Comparison of ENCODE assay signal across 8 mouse cellular contexts in genomic region chr10:89224524-89224923, GRCm38 (mm10).
DNase-seq lines count a peak whose midpoint lies in the region; ATAC-seq and TF ChIP-seq lines count a peak whose summit lies in the region.

No protein-coding gene starts in this region.

- H3K36me3 ChIP-seq in hindbrain, embryonic 14.5 days (replicated peaks; ENCODE audit: control insufficient read depth, insufficient read depth), result no peaks in the 10 kb centered on the region
- no peaks in the 10 kb centered on the region for H3K36me3 ChIP-seq in hindbrain, embryonic 13.5 days
- no peaks in the 10 kb centered on the region for H3K36me3 ChIP-seq in CH12.LX (replicated peaks in 1 of 2; ENCODE audit: control insufficient read depth in 1 of 2, insufficient read depth in 1 of 2, low read length in 1 of 2)

- no peak overlapping the region for H3K4me2 ChIP-seq in hindbrain, embryonic 14.5 days (replicated peaks)
- H3K4me2 ChIP-seq in hindbrain, embryonic 13.5 days, result no peak overlapping the region
- H3K4me2 ChIP-seq in CH12.LX (ENCODE audit: insufficient read depth, low read depth, poor library complexity, severe bottlenecking), result no peak overlapping the region

- no peak for TF ChIP-seq RAD21 in CH12.LX (IDR thresholded peaks at IDR 0.05; ENCODE audit: low read depth, low read length)

- TF ChIP-seq POLR2A in CH12.LX (IDR thresholded peaks at IDR 0.05; ENCODE audit: low read depth, low read length), result no peak

- no peak for ATAC-seq in hindbrain, embryonic 14.5 days (ENCODE audit: low FRiP score)
- no peak for ATAC-seq in hindbrain, embryonic 13.5 days (ENCODE audit: low FRiP score)

- no peaks in the 10 kb centered on the region for H3K4me1 ChIP-seq in hindbrain, embryonic 14.5 days (replicated peaks; ENCODE audit: control insufficient read depth, insufficient read depth, low read length)
- no peaks in the 10 kb centered on the region for H3K4me1 ChIP-seq in hindbrain, embryonic 13.5 days (replicated peaks)
- H3K4me1 ChIP-seq in CH12.LX (ENCODE audit: control insufficient read depth in 1 of 2, insufficient read depth in 2 of 2), result no peaks in the 10 kb centered on the region

- H3K27ac ChIP-seq in hindbrain, embryonic 14.5 days, result no peak overlapping the region
- no peak overlapping the region for H3K27ac ChIP-seq in hindbrain, embryonic 13.5 days
- H3K27ac ChIP-seq in CH12.LX (ENCODE audit: insufficient read depth, low read depth), result no peak overlapping the region

- dilution Hi-C loops in CH12.LX (cut with MboI; ENCODE audit: extremely low pct_ligation_motif_present, extremely low pct_unique_long_range_greater_than_20kb, low sequenced_read_pairs), result no loop called here

- H3K4me3 ChIP-seq in hindbrain, embryonic 14.5 days (replicated peaks; ENCODE audit: low read length), result no peak overlapping the region
- H3K4me3 ChIP-seq in hindbrain, embryonic 13.5 days, result no peak overlapping the region
- H3K4me3 ChIP-seq in CH12.LX (replicated peaks in 1 of 3; ENCODE audit: low read depth in 2 of 3, low read length in 2 of 3, poor library complexity in 1 of 3), result no peak overlapping the region

- H3K27me3 ChIP-seq in hindbrain, embryonic 14.5 days (ENCODE audit: control insufficient read depth, insufficient read depth, low read length), result no peaks in the 10 kb centered on the region
- no peaks in the 10 kb centered on the region for H3K27me3 ChIP-seq in hindbrain, embryonic 13.5 days
- no peaks in the 10 kb centered on the region for H3K27me3 ChIP-seq in CH12.LX (replicated peaks)

- WGBS in hindbrain, embryonic 14.5 days, result 34% methylated on average over 7 of the region's 7 CpGs
- WGBS in hindbrain, embryonic 13.5 days, result 43% methylated on average over 7 of the region's 7 CpGs

- H3K9me3 ChIP-seq in hindbrain, embryonic 14.5 days (ENCODE audit: control insufficient read depth, low read length), result no peaks in the 10 kb centered on the region
- no peaks in the 10 kb centered on the region for H3K9me3 ChIP-seq in hindbrain, embryonic 13.5 days
- no peaks in the 10 kb centered on the region for H3K9me3 ChIP-seq in CH12.LX (replicated peaks; ENCODE audit: low read length)

- DNase-seq in hindbrain, embryonic 14.5 days (ENCODE audit: low spot score), result peak; percentile 64
- peak; percentile 65 for DNase-seq in CH12.LX (ENCODE audit: extremely low read depth)
- peak; percentile 73 for DNase-seq in adrenal gland, postnatal 10 days
- peak; percentile 30 to 72 for DNase-seq in kidney, postnatal 36 days
- DNase-seq in cerebellum, postnatal 10 days, result no peak
- no peak for DNase-seq in left cerebral cortex, postnatal 36 days (ENCODE audit: low spot score in 2 of 2)
- no peak for DNase-seq in cerebellum, postnatal 4 days (ENCODE audit: low spot score in 2 of 2)

- TF ChIP-seq EP300 in CH12.LX (IDR thresholded peaks at IDR 0.05; ENCODE audit: low read length), result no peak

- no peak for TF ChIP-seq CTCF in CH12.LX (conservative IDR thresholded peaks at IDR 0.05 in 1 of 2, IDR thresholded peaks at IDR 0.05 in 1 of 2; ENCODE audit: low read depth in 2 of 2, low read length in 2 of 2)

- intact Hi-C loops in left cerebral cortex, postnatal 36 days (cut with DNase I), result no loop called here

- H3K9ac ChIP-seq in hindbrain, embryonic 14.5 days, result no peak overlapping the region
- no peak overlapping the region for H3K9ac ChIP-seq in hindbrain, embryonic 13.5 days
- no peak overlapping the region for H3K9ac ChIP-seq in CH12.LX (ENCODE audit: insufficient read depth, low read depth)

- in situ Hi-C loops in CH12.LX (cut with MboI; ENCODE audit: low pct_ligation_motif_present, low pct_unique_long_range_greater_than_20kb, low sequenced_read_pairs), result no loop called here

- H3K79me2 ChIP-seq in CH12.LX (replicated peaks; ENCODE audit: control insufficient read depth, extremely low read depth, insufficient read depth, poor library complexity, severe bottlenecking), result no peaks in the 10 kb centered on the region

TF ChIP-seq in CH12.LX, 34 proteins besides CTCF, POLR2A, EP300 and RAD21:
- TF ChIP-seq MAX (IDR thresholded peaks at IDR 0.05; ENCODE audit: low read length), result no peak
- no peak for TF ChIP-seq MAZ (IDR thresholded peaks at IDR 0.05; ENCODE audit: low read depth, low read length)
- TF ChIP-seq NRF1 (IDR thresholded peaks at IDR 0.05; ENCODE audit: low read depth, low read length), result no peak
- no peak for TF ChIP-seq POLR2AphosphoS2 (IDR thresholded peaks at IDR 0.05; ENCODE audit: low read depth, low read length)
- TF ChIP-seq TCF12 (IDR thresholded peaks at IDR 0.05; ENCODE audit: low read depth, low read length), result no peak
- no peak for TF ChIP-seq ZKSCAN1 (IDR thresholded peaks at IDR 0.05; ENCODE audit: borderline replicate concordance, low read depth, low read length)
- no peak for TF ChIP-seq ELF1 (IDR thresholded peaks at IDR 0.05; ENCODE audit: low read depth, low read length)
- TF ChIP-seq ETS1 (conservative IDR thresholded peaks at IDR 0.05; ENCODE audit: low read depth, low read length), result no peak
- no peak for TF ChIP-seq GABPA (IDR thresholded peaks at IDR 0.05; ENCODE audit: insufficient replicate concordance, low read depth, low read length)
- no peak for TF ChIP-seq NELFE (IDR thresholded peaks at IDR 0.05; ENCODE audit: low read depth, low read length)
- no peak for TF ChIP-seq E2F4 (IDR thresholded peaks at IDR 0.05; ENCODE audit: insufficient replicate concordance, low read depth, low read length)

Comparison
In these comparisons a context has a peak if more than half of its experiments do, and no peak if none do; other contexts are left out.
1. DNase-seq: peak in hindbrain, embryonic 14.5 days (single experiment), CH12.LX (single experiment), adrenal gland, postnatal 10 days (single experiment) and kidney, postnatal 36 days (2 of 2); none in cerebellum, postnatal 10 days (0 of 2), left cerebral cortex, postnatal 36 days (0 of 2) and cerebellum, postnatal 4 days (0 of 2).